17 mouse cellular contexts compared by ENCODE assay signal in the genomic region with DNA sequence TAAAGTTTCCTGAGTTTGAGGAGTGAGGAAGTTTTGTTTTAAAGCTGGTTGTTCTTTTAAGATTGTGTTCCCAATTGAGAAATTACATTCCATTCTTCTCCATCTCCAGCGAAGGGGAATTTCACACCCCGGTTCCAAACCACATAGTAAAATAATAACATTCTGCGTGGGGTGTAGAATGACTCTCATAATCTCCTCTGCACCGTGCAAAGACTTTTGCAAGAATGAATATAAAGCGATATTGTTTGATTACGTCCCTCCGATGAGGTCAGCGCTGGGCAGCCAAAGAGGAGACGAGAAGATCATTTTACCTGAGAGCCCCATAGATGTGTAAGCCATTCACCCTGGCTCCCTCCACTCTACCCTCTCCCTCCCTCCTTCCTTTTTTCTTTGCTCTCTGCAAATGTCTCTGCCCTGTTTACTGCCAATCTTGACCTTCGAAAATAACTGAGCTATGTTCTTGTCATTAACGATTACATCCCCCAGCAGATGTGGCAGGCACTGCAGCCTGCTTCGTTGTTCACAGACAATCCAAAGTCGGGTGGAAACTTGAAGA.
DNase-seq lines count a peak whose midpoint lies in the region; ATAC-seq and TF ChIP-seq lines count a peak whose summit lies in the region.
"Had no signal": no experiment of that assay in that cellular context is flagged by ENCODE, and none has a peak within 500 bp of the region (broad histone marks: within the 10 kb centered on the region; RNA-seq: fewer than 3 reads in every experiment).

No protein-coding gene starts in this region.

- WGBS in limb, embryonic 12.5 days, result 47% methylated on average over 13 of the region's 13 CpGs
- 84% methylated on average over 13 of the region's 13 CpGs for WGBS in limb, embryonic 10.5 days

- no peak for ATAC-seq in limb, embryonic 12.5 days (ENCODE audit: insufficient number of reproducible peaks, insufficient read depth, low FRiP score, low TSS enrichment, low read depth)
- no peak for ATAC-seq in erythroblast, adult 5-6 weeks (replicated peaks; ENCODE audit: low FRiP score, poor library complexity, severe bottlenecking)

- H3K27me3 ChIP-seq in limb, embryonic 12.5 days, result no peaks in the 10 kb centered on the region
- no peaks in the 10 kb centered on the region for H3K27me3 ChIP-seq in limb, embryonic 10.5 days (ENCODE audit: low read depth, poor library complexity, severe bottlenecking)
- H3K27me3 ChIP-seq: heart, embryonic 12.5 days; liver, embryonic 15.5 days had no signal

- peak overlapping the region; percentile 53 for H3K27ac ChIP-seq in gastrocnemius, adult 2 months
- no peak overlapping the region for H3K27ac ChIP-seq in limb, embryonic 12.5 days
- no peak overlapping the region for H3K27ac ChIP-seq in limb, embryonic 10.5 days
- H3K27ac ChIP-seq: hindbrain, embryonic 10.5 days; liver, embryonic 15.5 days had no signal

- H3K4me3 ChIP-seq in gastrocnemius, adult 2 months, result peak overlapping the region; percentile 58
- H3K4me3 ChIP-seq in limb, embryonic 12.5 days (replicated peaks), result no peak overlapping the region
- no peak overlapping the region for H3K4me3 ChIP-seq in limb, embryonic 10.5 days
- H3K4me3 ChIP-seq: heart, embryonic 12.5 days; hindbrain, embryonic 10.5 days; liver, embryonic 15.5 days had no signal

- no peaks in the 10 kb centered on the region for H3K9me3 ChIP-seq in limb, embryonic 12.5 days
- no peaks in the 10 kb centered on the region for H3K9me3 ChIP-seq in limb, embryonic 10.5 days (replicated peaks)
- H3K9me3 ChIP-seq: heart, embryonic 12.5 days; hindbrain, embryonic 10.5 days; liver, embryonic 15.5 days had no signal

- TF ChIP-seq CTCF in gastrocnemius, adult 2 months (IDR thresholded peaks at IDR 0.05), result no peak

- H3K4me2 ChIP-seq in limb, embryonic 12.5 days, result peak overlapping the region; percentile 21; the same call in 1 of the 2 replicates
- H3K4me2 ChIP-seq: liver, embryonic 15.5 days had no signal

- intact Hi-C loops in gastrocnemius, adult 2 months (cut with DNase I), result loop anchor here (10.0 kb wide), 1 partner anchor 89 kb away; no protein-coding TSS in a partner anchor

- H3K4me1 ChIP-seq in limb, embryonic 12.5 days (replicated peaks), result peaks cover 22% of the 10 kb centered on the region
- peaks cover 19% of the 10 kb centered on the region for H3K4me1 ChIP-seq in limb, embryonic 10.5 days
- H3K4me1 ChIP-seq: liver, embryonic 15.5 days had no signal

- peak; percentile 23 for DNase-seq in gastrocnemius, adult 2 months
- DNase-seq in gastrocnemius, postnatal 10 days, result no peak
- DNase-seq in limb, embryonic 10.5 days (ENCODE audit: low spot score), result no peak
- peak; percentile 33 for DNase-seq in Muller cell, postnatal 12 days (ENCODE audit: inconsistent ontology term)
- peak; percentile 49 for DNase-seq in fibroblast of lung, adult 2 months (ENCODE audit: low read depth)
- no peak for DNase-seq in thymus, postnatal 4 days
- DNase-seq: cerebellum, adult 11-12 months; cerebellum, postnatal 14 days; lung, postnatal 36 days; right cerebral cortex, adult 18-20 months; thymus, postnatal 36 days had no signal

- no peaks in the 10 kb centered on the region for H3K36me3 ChIP-seq in limb, embryonic 12.5 days
- H3K36me3 ChIP-seq in limb, embryonic 10.5 days, result no peaks in the 10 kb centered on the region
- H3K36me3 ChIP-seq: G1E; heart, embryonic 12.5 days; hindbrain, embryonic 10.5 days; liver, embryonic 15.5 days had no signal

- H3K9ac ChIP-seq in limb, embryonic 12.5 days (replicated peaks), result no peak overlapping the region
- H3K9ac ChIP-seq: heart, embryonic 12.5 days; liver, embryonic 15.5 days had no signal

Comparison
In these comparisons a context has a peak if more than half of its experiments do, and no peak if none do; other contexts are left out.
1. DNase-seq: peak in gastrocnemius, adult 2 months (single experiment), Muller cell, postnatal 12 days (single experiment) and fibroblast of lung, adult 2 months (single experiment); none in gastrocnemius, postnatal 10 days (single experiment), limb, embryonic 10.5 days (single experiment) and thymus, postnatal 4 days (single experiment).